Mouse (Mus musculus) liver, embryonic 14.5 days (tissue): ENCODE measurements around the gene Trim56.

Experiments used
- CTCF ChIP-seq: IDR thresholded peaks from 2 replicates; pipeline ENCODE4 v1.5.1; 2016; ENCODE audit warnings: antibody characterized with exemption, low read depth, control low read depth
- EP300 ChIP-seq: IDR thresholded peaks from 2 replicates; pipeline ENCODE4 v1.6.1; 2016; ENCODE audit warnings: antibody characterized with exemption, low read depth

DNA sequence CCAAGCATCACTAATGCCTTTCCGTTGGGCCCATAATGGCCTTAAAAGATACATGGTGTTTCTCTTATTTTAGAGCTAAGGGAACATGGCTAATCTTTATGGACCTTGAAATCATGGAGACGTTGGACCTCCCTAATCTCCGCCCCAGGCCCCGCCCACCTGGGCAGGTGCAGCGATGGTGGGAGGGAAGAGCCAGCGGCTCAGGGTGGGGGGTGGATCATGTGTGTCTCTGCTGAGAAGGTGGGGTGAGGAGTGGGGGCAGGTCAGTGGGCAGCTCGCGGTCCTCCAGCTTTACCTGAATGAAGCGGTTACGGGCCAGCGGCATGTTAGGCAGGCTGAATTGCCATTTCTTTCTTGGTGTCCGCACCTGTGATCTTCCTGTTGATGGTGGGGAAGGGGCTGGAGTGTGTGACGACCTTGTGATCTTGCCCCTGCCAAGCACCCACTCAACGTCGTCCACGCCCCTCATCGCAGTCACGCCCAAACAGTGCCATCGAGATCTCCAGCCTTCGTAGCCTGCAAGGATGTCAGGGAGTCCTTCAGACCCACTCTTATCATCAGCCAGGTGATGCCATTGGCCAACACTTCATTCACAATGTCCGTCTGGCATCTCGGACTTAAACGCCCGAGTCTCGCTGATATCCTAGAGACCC lies 5.9 kb downstream of the Trim56 start:
- TF ChIP-seq CTCF (no peak), EP300 (no peak)
